Mouse (Mus musculus) layer of hippocampus, postnatal 14 days (tissue): ENCODE measurements at regions not wholly inside any gene's neighbourhood (a gene's known extent, or its start where the extent isn't known, plus 50 kb on each side); places are given as distances from the start of the nearest gene placed in this dataset.

Experiments
- DNase-seq, 2 experiments: peaks; one replicate each; pipeline ENCODE4 v3.0.0; 2021 to 2022; ENCODE audit warnings: low spot score in 2 of 2, mixed read lengths in 1 of 2

- no peak for DNase-seq
Measured at GRCm38 (mm10) chr16:76079761-76080502, 57.9 kb upstream of the Samsn1 start.

DNA sequence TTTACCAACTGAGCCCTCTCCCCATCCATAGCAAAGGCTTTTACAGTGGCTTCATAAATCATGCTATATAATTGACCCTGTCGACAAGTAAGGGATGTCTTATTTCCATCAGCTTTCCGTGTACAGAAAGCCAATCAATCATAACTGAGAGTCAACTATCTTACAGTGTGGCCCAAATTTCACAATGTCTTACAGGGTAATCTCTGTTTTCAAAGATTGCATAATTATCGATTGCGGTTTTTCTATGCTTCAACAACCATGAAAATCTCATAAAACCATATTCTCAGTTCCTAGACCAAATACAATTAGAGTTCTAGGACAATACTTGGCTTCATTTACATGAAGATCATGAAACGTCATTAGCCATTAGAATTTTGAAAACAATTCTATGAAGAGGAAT, 56.1 kb upstream of the Samsn1 start:
- DNase-seq: no peak

GRCm38 (mm10) chr16:76076231-76076630, 54.1 kb upstream of the Samsn1 start:
- DNase-seq: no peak
